Mouse (Mus musculus) midbrain, embryonic 11.5 days (tissue): Measurements from ENCODE around the gene Adgrg5. TPM values are rescaled to one million over a fixed set of nuclear protein-coding genes. Genes with fewer than 3 reads are reported as not detected.

Experiments
- ATAC-seq: fragments of 200-750 bp; cut with Nextera tagmentation; 2 replicates; pipeline ENCODE4 v1.8.0; 2017; ENCODE audit warnings: moderate TSS enrichment, moderate library complexity; ENCODE audit not compliant: low FRiP score
- DNase-seq: peaks from one replicate; pipeline ENCODE4 v3.0.0; 2015; ENCODE audit warnings: low spot score; ENCODE audit errors: missing footprints
- H3K27ac ChIP-seq: fragments of 300-500 bp; sonication (generic); 2 replicates; pipeline ENCODE4 v1.5.1; 2014; ENCODE audit warnings: low read depth, low read length
- H3K27me3 ChIP-seq: fragments of 300-500 bp; sonication (generic); 2 replicates; pipeline ENCODE4 v1.6.1; 2014; ENCODE audit warnings: mild to moderate bottlenecking, low read length, moderate library complexity, mixed read lengths; ENCODE audit not compliant: control insufficient read depth, insufficient read depth
- H3K36me3 ChIP-seq: fragments of 300-500 bp; sonication (generic); 2 replicates; pipeline ENCODE4 v1.6.1; 2014; ENCODE audit warnings: mild to moderate bottlenecking, low read length, moderate library complexity, mixed read lengths; ENCODE audit not compliant: control insufficient read depth, insufficient read depth
- H3K4me1 ChIP-seq: fragments of 300-500 bp; sonication (generic); 2 replicates; pipeline ENCODE4 v1.6.1; 2014; ENCODE audit warnings: low read length; ENCODE audit not compliant: control insufficient read depth, insufficient read depth
- H3K4me2 ChIP-seq: fragments of 300-500 bp; sonication (generic); 2 replicates; pipeline ENCODE4 v1.6.1; 2014; ENCODE audit warnings: mild to moderate bottlenecking, moderate library complexity
- H3K4me3 ChIP-seq: fragments of 300-500 bp; sonication (generic); 2 replicates; pipeline ENCODE4 v1.5.1; 2014; ENCODE audit warnings: low read depth, low read length
- H3K9ac ChIP-seq: fragments of 300-500 bp; sonication (generic); 2 replicates; pipeline ENCODE4 v1.6.1; 2014; ENCODE audit warnings: low read length
- H3K9me3 ChIP-seq: fragments of 300-500 bp; sonication (generic); 2 replicates; pipeline ENCODE4 v1.6.1; 2016; ENCODE audit warnings: low read length; ENCODE audit not compliant: control insufficient read depth
- WGBS: fragments of 180-500 bp; shearing (Covaris S2); extraction: QIAGEN DNeasy Blood & Tissue Kit; methylation state at CpG from one replicate; pipeline ENCODE4 v1.1.7; 2014; 5-methylcytosine and 5-hydroxymethylcytosine counted together
- polyA plus RNA-seq: library from polyadenylated mRNA; unstranded; fragments of >200 nt; fragmentation: Nextera tagmentation; extraction: Ambion mirVana; gene quantifications from 2 replicates; pipeline ENCODE4 v1.2.1, GENCODE M21; 2014

Gene Adgrg5
- polyA plus RNA-seq, 1 experiment from 2014 or later, result 0.36 TPM

GRCm38 (mm10) chr8:94953624-94954367, 30.3 kb downstream of the Adgrg5 start:
- Histone ChIP-seq H3K36me3 (no peaks in the 10 kb centered on the region), H3K27ac (no peak overlapping the region), H3K27me3 (no peaks in the 10 kb centered on the region), H3K9ac (no peak overlapping the region), H3K4me3 (no peak overlapping the region), H3K4me2 (no peak overlapping the region), H3K4me1 (no peaks in the 10 kb centered on the region), H3K9me3 (no peaks in the 10 kb centered on the region)
- 80% methylated on average over 7 of the region's 7 CpGs for WGBS
- DNase-seq, result no peak
- no peak for ATAC-seq

- no peak overlapping the region for H3K27ac ChIP-seq
- H3K9ac ChIP-seq, result no peak overlapping the region
- ATAC-seq (no peak), DNase-seq (no peak)
- H3K9me3 ChIP-seq, result no peaks in the 10 kb centered on the region
- H3K27me3 ChIP-seq, result no peaks in the 10 kb centered on the region
- WGBS, result 90% methylated on average over 7 of the region's 7 CpGs
- no peaks in the 10 kb centered on the region for H3K36me3 ChIP-seq
- H3K4me3 ChIP-seq, result no peak overlapping the region
- H3K4me1 ChIP-seq, result no peaks in the 10 kb centered on the region
- H3K4me2 ChIP-seq, result no peak overlapping the region
Measured at GRCm38 (mm10) chr8:94954368-94954737, 30.9 kb downstream of the Adgrg5 start.

GRCm38 (mm10) chr8:94954921-94955758, 31.6 kb downstream of the Adgrg5 start:
- ATAC-seq (no peak), DNase-seq (no peak)
- no peak overlapping the region for H3K4me3 ChIP-seq

GRCm38 (mm10) chr8:94956078-94956574, 32.6 kb downstream of the Adgrg5 start:
- 88% methylated on average over 1 of the region's 1 CpGs for WGBS

More at GRCm38 (mm10) chr8:94954921-94955758, 31.6 kb downstream of the Adgrg5 start:
- H3K27me3 ChIP-seq, result no peaks in the 10 kb centered on the region
- no peaks in the 10 kb centered on the region for H3K36me3 ChIP-seq
- no peak overlapping the region for H3K4me2 ChIP-seq
- H3K9ac ChIP-seq, result no peak overlapping the region
- no peak overlapping the region for H3K27ac ChIP-seq
- no peaks in the 10 kb centered on the region for H3K4me1 ChIP-seq
- WGBS, result 37% methylated on average over 9 of the region's 9 CpGs
- no peaks in the 10 kb centered on the region for H3K9me3 ChIP-seq

GRCm38 (mm10) chr8:94962201-94962600, 38.7 kb downstream of the Adgrg5 start:
- no peak overlapping the region for H3K4me2 ChIP-seq
- no peaks in the 10 kb centered on the region for H3K36me3 ChIP-seq
- H3K4me1 ChIP-seq, result no peaks in the 10 kb centered on the region
- H3K27ac ChIP-seq, result no peak overlapping the region
- 92% methylated on average over 1 of the region's 1 CpGs for WGBS
- no peaks in the 10 kb centered on the region for H3K27me3 ChIP-seq
- DNase-seq (no peak), ATAC-seq (no peak)
- no peak overlapping the region for H3K4me3 ChIP-seq
- H3K9ac ChIP-seq, result no peak overlapping the region
- H3K9me3 ChIP-seq, result no peaks in the 10 kb centered on the region

More at GRCm38 (mm10) chr8:94956078-94956574, 32.6 kb downstream of the Adgrg5 start:
- ATAC-seq, result no peak
- Histone ChIP-seq H3K4me1 (no peaks in the 10 kb centered on the region), H3K9ac (no peak overlapping the region), H3K4me3 (no peak overlapping the region), H3K27me3 (no peaks in the 10 kb centered on the region), H3K9me3 (no peaks in the 10 kb centered on the region), H3K27ac (no peak overlapping the region), H3K36me3 (no peaks in the 10 kb centered on the region), H3K4me2 (no peak overlapping the region)
- DNase-seq, result no peak

- no peak overlapping the region for H3K27ac ChIP-seq
- no peak for DNase-seq
- H3K9me3 ChIP-seq, result no peaks in the 10 kb centered on the region
- H3K4me3 ChIP-seq, result no peak overlapping the region
- no peaks in the 10 kb centered on the region for H3K27me3 ChIP-seq
- H3K36me3 ChIP-seq, result no peaks in the 10 kb centered on the region
- no peaks in the 10 kb centered on the region for H3K4me1 ChIP-seq
- ATAC-seq, result no peak
- H3K4me2 ChIP-seq, result no peak overlapping the region
- H3K9ac ChIP-seq, result no peak overlapping the region
- WGBS, result 66% methylated on average over 10 of the region's 10 CpGs
Measured at GRCm38 (mm10) chr8:94964828-94965227, 41.3 kb downstream of the Adgrg5 start.

- whole genome bisulfite sequencing, result 24% methylated on average over 7 of the region's 7 CpGs
- Histone ChIP-seq H3K9ac (no peak overlapping the region), H3K4me3 (no peak overlapping the region), H3K27ac (no peak overlapping the region), H3K4me2 (no peak overlapping the region), H3K9me3 (no peaks in the 10 kb centered on the region), H3K27me3 (no peaks in the 10 kb centered on the region), H3K4me1 (no peaks in the 10 kb centered on the region), H3K36me3 (no peaks in the 10 kb centered on the region)
- no peak for ATAC-seq
- DNase-seq, result peak; percentile 90
Measured at GRCm38 (mm10) chr8:94966578-94966977, 43.1 kb downstream of the Adgrg5 start.

GRCm38 (mm10) chr8:94967071-94967470, 43.6 kb downstream of the Adgrg5 start:
- Histone ChIP-seq H3K4me1 (no peaks in the 10 kb centered on the region), H3K4me2 (no peak overlapping the region), H3K36me3 (no peaks in the 10 kb centered on the region), H3K27me3 (no peaks in the 10 kb centered on the region), H3K9me3 (no peaks in the 10 kb centered on the region), H3K27ac (no peak overlapping the region), H3K9ac (no peak overlapping the region), H3K4me3 (no peak overlapping the region)
- 91% methylated on average over 4 of the region's 4 CpGs for WGBS
- no peak for ATAC-seq
- DNase-seq, result no peak

- no peaks in the 10 kb centered on the region for H3K36me3 ChIP-seq
- no peak for DNase-seq
- no peaks in the 10 kb centered on the region for H3K4me1 ChIP-seq
- no peak overlapping the region for H3K9ac ChIP-seq
- H3K4me2 ChIP-seq, result no peak overlapping the region
- H3K27ac ChIP-seq, result no peak overlapping the region
- 93% methylated on average over 3 of the region's 3 CpGs for WGBS
- no peaks in the 10 kb centered on the region for H3K9me3 ChIP-seq
- no peak overlapping the region for H3K4me3 ChIP-seq
- H3K27me3 ChIP-seq, result no peaks in the 10 kb centered on the region
- no peak for ATAC-seq
Measured at GRCm38 (mm10) chr8:94967554-94967953, 44.1 kb downstream of the Adgrg5 start.
